Comparison of ENCODE assay signal across 18 mouse cellular contexts in genomic region chrX:153940089-153940488, GRCm38 (mm10).
"Had no signal": no experiment of that assay in that cellular context is flagged by ENCODE, and none has a peak within 500 bp of the region (broad histone marks: within the 10 kb centered on the region; RNA-seq: fewer than 3 reads in every experiment).

No protein-coding gene starts in this region.

- DNase-seq: kidney, adult 18-20 months; kidney, adult 9 months; kidney, postnatal 14 days; kidney, postnatal 4 days; left cerebral cortex, postnatal 4 days; lung, adult 18-20 months; lung, postnatal 10 days; lung, postnatal 36 days; midbrain, embryonic 14.5 days; right cerebral cortex, adult 18-20 months; right cerebral cortex, postnatal 14 days; right cerebral cortex, postnatal 4 days; thymus, postnatal 25 days had no signal

- H3K27me3 ChIP-seq: limb, embryonic 12.5 days; limb, embryonic 15.5 days; lung, embryonic 15.5 days had no signal

- H3K36me3 ChIP-seq: limb, embryonic 12.5 days; limb, embryonic 15.5 days; lung, embryonic 15.5 days had no signal

- H3K4me2 ChIP-seq: limb, embryonic 12.5 days; limb, embryonic 15.5 days; lung, embryonic 15.5 days; midbrain, embryonic 11.5 days had no signal

- H3K9me3 ChIP-seq: limb, embryonic 12.5 days; limb, embryonic 15.5 days; lung, embryonic 15.5 days had no signal

- H3K27ac ChIP-seq: limb, embryonic 12.5 days; limb, embryonic 15.5 days; liver, embryonic 14.5 days; lung, embryonic 15.5 days had no signal

- H3K4me3 ChIP-seq: limb, embryonic 12.5 days; limb, embryonic 15.5 days; lung, embryonic 15.5 days had no signal

- H3K4me1 ChIP-seq: limb, embryonic 12.5 days; limb, embryonic 15.5 days; lung, embryonic 15.5 days had no signal

- H3K9ac ChIP-seq: limb, embryonic 12.5 days; limb, embryonic 15.5 days; liver, embryonic 14.5 days; lung, embryonic 15.5 days had no signal
